ENCODE assay signal across 23 mouse cellular contexts in the genomic region with DNA sequence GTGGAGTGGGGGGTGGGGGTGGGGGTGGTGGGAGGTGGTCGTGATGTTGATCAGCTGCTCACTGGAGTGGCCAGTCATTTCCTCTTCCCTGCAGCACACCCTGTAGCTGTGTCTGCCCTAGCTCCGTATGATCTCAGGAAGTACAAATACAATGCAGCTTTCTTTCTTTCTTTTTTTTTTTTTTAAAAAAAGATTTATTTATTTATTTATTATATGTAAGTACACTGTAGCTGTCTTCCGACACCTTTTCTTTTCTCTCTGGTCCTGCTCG.
DNase-seq lines count a peak whose midpoint lies in the region; ATAC-seq and TF ChIP-seq lines count a peak whose summit lies in the region.
"Had no signal": no experiment of that assay in that cellular context is flagged by ENCODE, and none has a peak within 500 bp of the region (broad histone marks: within the 10 kb centered on the region; RNA-seq: fewer than 3 reads in every experiment).

No protein-coding gene starts in this region.

- H3K27ac ChIP-seq in kidney, embryonic 16.5 days (ENCODE audit: low read length), result no peak overlapping the region
- no peak overlapping the region for H3K27ac ChIP-seq in lung, postnatal 0 days (ENCODE audit: low read length)
- no peak overlapping the region for H3K27ac ChIP-seq in heart, embryonic 11.5 days (ENCODE audit: low read depth, low read length)
- H3K27ac ChIP-seq: embryonic facial prominence, embryonic 12.5 days; hindbrain, embryonic 13.5 days; limb, embryonic 12.5 days; liver, embryonic 15.5 days; midbrain, embryonic 13.5 days; neural tube, embryonic 15.5 days had no signal

- peak; percentile 4 for DNase-seq in CD4-positive, CD25-positive, alpha-beta regulatory T cell, adult 2 months (ENCODE audit: low read depth, low spot score)
- no peak for DNase-seq in kidney, adult 11 months
- DNase-seq in lung, postnatal 0 days (ENCODE audit: low spot score), result peak; percentile 41
- DNase-seq in lung, postnatal 36 days, result no peak
- DNase-seq: cerebellum, adult 11 months; cerebellum, adult 9-10 months; cerebellum, postnatal 36 days; heart, postnatal 14 days; kidney, postnatal 10 days; retina, postnatal 1 day; right cerebral cortex, postnatal 14 days had no signal

- H3K27me3 ChIP-seq in kidney, embryonic 16.5 days (ENCODE audit: insufficient read depth, low read length), result no peaks in the 10 kb centered on the region
- no peaks in the 10 kb centered on the region for H3K27me3 ChIP-seq in lung, postnatal 0 days (replicated peaks; ENCODE audit: insufficient read depth, low read length)
- H3K27me3 ChIP-seq in heart, embryonic 11.5 days (ENCODE audit: control insufficient read depth, insufficient read depth, low read length), result no peaks in the 10 kb centered on the region
- H3K27me3 ChIP-seq: embryonic facial prominence, embryonic 12.5 days; hindbrain, embryonic 13.5 days; limb, embryonic 12.5 days; liver, embryonic 15.5 days; midbrain, embryonic 13.5 days; neural tube, embryonic 15.5 days had no signal

- TF ChIP-seq CTCF in lung, postnatal 0 days (IDR thresholded peaks at IDR 0.05), result no peak

- TF ChIP-seq EP300 in lung, postnatal 0 days (IDR thresholded peaks at IDR 0.05), result no peak

- no peak overlapping the region for H3K4me2 ChIP-seq in kidney, embryonic 16.5 days (replicated peaks; ENCODE audit: low read depth, low read length)
- no peak overlapping the region for H3K4me2 ChIP-seq in lung, postnatal 0 days (replicated peaks; ENCODE audit: low read depth, low read length)
- H3K4me2 ChIP-seq in heart, embryonic 11.5 days, result no peak overlapping the region
- H3K4me2 ChIP-seq: embryonic facial prominence, embryonic 12.5 days; hindbrain, embryonic 13.5 days; limb, embryonic 12.5 days; liver, embryonic 15.5 days; midbrain, embryonic 13.5 days; neural tube, embryonic 15.5 days had no signal

- no peak overlapping the region for H3K4me3 ChIP-seq in kidney, embryonic 16.5 days (ENCODE audit: low read length)
- no peak overlapping the region for H3K4me3 ChIP-seq in lung, postnatal 0 days (ENCODE audit: low read depth, low read length)
- no peak overlapping the region for H3K4me3 ChIP-seq in heart, embryonic 11.5 days (ENCODE audit: low read depth, low read length)
- H3K4me3 ChIP-seq: embryonic facial prominence, embryonic 12.5 days; hindbrain, embryonic 13.5 days; limb, embryonic 12.5 days; liver, embryonic 15.5 days; midbrain, embryonic 13.5 days; neural tube, embryonic 15.5 days had no signal

- H3K4me1 ChIP-seq in kidney, embryonic 16.5 days (ENCODE audit: insufficient read depth, low read length), result no peaks in the 10 kb centered on the region
- no peaks in the 10 kb centered on the region for H3K4me1 ChIP-seq in lung, postnatal 0 days (ENCODE audit: insufficient read depth, low read depth, low read length)
- no peaks in the 10 kb centered on the region for H3K4me1 ChIP-seq in heart, embryonic 11.5 days (ENCODE audit: control insufficient read depth, insufficient read depth, low read length)
- H3K4me1 ChIP-seq: embryonic facial prominence, embryonic 12.5 days; hindbrain, embryonic 13.5 days; limb, embryonic 12.5 days; liver, embryonic 15.5 days; midbrain, embryonic 13.5 days; neural tube, embryonic 15.5 days had no signal

- 55% methylated on average over 4 of the region's 4 CpGs for WGBS in kidney, embryonic 16.5 days
- WGBS in lung, postnatal 0 days, result 45% methylated on average over 3 of the region's 4 CpGs
- WGBS in heart, embryonic 11.5 days (ENCODE audit: insufficient replicate concordance), result 52% methylated on average over 4 of the region's 4 CpGs

- H3K9me3 ChIP-seq in kidney, embryonic 16.5 days (ENCODE audit: low read length), result no peaks in the 10 kb centered on the region
- no peaks in the 10 kb centered on the region for H3K9me3 ChIP-seq in lung, postnatal 0 days (ENCODE audit: low read length)
- H3K9me3 ChIP-seq in heart, embryonic 11.5 days (replicated peaks; ENCODE audit: control insufficient read depth, low read length), result no peaks in the 10 kb centered on the region
- H3K9me3 ChIP-seq: embryonic facial prominence, embryonic 12.5 days; hindbrain, embryonic 13.5 days; limb, embryonic 12.5 days; liver, embryonic 15.5 days; midbrain, embryonic 13.5 days; neural tube, embryonic 15.5 days had no signal

- ATAC-seq in CD4-positive, CD25-positive, alpha-beta regulatory T cell, adult 4 months, result no peak
- ATAC-seq in kidney, embryonic 16.5 days (ENCODE audit: low FRiP score, low TSS enrichment), result peak; percentile 79
- ATAC-seq in lung, postnatal 0 days, result peak; percentile 80
- peak; percentile 57 for ATAC-seq in granulocyte monocyte progenitor cell, adult 5-6 weeks (replicated peaks; ENCODE audit: poor library complexity, severe bottlenecking)
- no peak for ATAC-seq in heart, embryonic 11.5 days (replicated peaks; ENCODE audit: insufficient number of reproducible peaks, low FRiP score, low TSS enrichment)
- ATAC-seq: forebrain, embryonic 16.5 days; intestine, postnatal 0 days; midbrain, embryonic 13.5 days had no signal

- no peak overlapping the region for H3K9ac ChIP-seq in kidney, embryonic 16.5 days (replicated peaks; ENCODE audit: low read length)
- H3K9ac ChIP-seq in lung, postnatal 0 days (replicated peaks; ENCODE audit: low read depth), result no peak overlapping the region
- no peak overlapping the region for H3K9ac ChIP-seq in heart, embryonic 11.5 days (ENCODE audit: low read depth, low read length)
- H3K9ac ChIP-seq: embryonic facial prominence, embryonic 12.5 days; hindbrain, embryonic 13.5 days; limb, embryonic 12.5 days; liver, embryonic 15.5 days; midbrain, embryonic 13.5 days; neural tube, embryonic 15.5 days had no signal

- H3K36me3 ChIP-seq in kidney, embryonic 16.5 days (ENCODE audit: insufficient read depth, low read length), result no peaks in the 10 kb centered on the region
- H3K36me3 ChIP-seq in lung, postnatal 0 days (ENCODE audit: insufficient read depth, low read length), result no peaks in the 10 kb centered on the region
- no peaks in the 10 kb centered on the region for H3K36me3 ChIP-seq in heart, embryonic 11.5 days (ENCODE audit: control insufficient read depth, insufficient read depth, low read length)
- H3K36me3 ChIP-seq: embryonic facial prominence, embryonic 12.5 days; hindbrain, embryonic 13.5 days; limb, embryonic 12.5 days; liver, embryonic 15.5 days; midbrain, embryonic 13.5 days; neural tube, embryonic 15.5 days had no signal

Comparison
In these comparisons a context has a peak if more than half of its experiments do, and no peak if none do; other contexts are left out.
1. DNase-seq: peak in CD4-positive, CD25-positive, alpha-beta regulatory T cell, adult 2 months (single experiment) and lung, postnatal 0 days (single experiment); none in kidney, adult 11 months (single experiment) and lung, postnatal 36 days (single experiment).
2. ATAC-seq: peak in kidney, embryonic 16.5 days (single experiment), lung, postnatal 0 days (single experiment) and granulocyte monocyte progenitor cell, adult 5-6 weeks (single experiment); none in CD4-positive, CD25-positive, alpha-beta regulatory T cell, adult 4 months (single experiment) and heart, embryonic 11.5 days (single experiment).